Mouse (Mus musculus) heart, adult 8-10 months (tissue): ENCODE results near the gene Slc39a7. TPM values are rescaled to one million over a fixed set of nuclear protein-coding genes. Genes with fewer than 3 reads are reported as not detected.
"Not testable (repeated sequence)": the region's sequence is repeated elsewhere in the genome, so short reads cannot be mapped to it uniquely, and the experiment has no call there.

Experiments
- DNase-seq: peaks from one replicate; pipeline ENCODE4 v3.0.0; 2022; ENCODE audit warnings: low spot score
- microRNA-seq: library from miRNA; unstranded; fragments of <30 nt; microRNA quantifications from one replicate; pipeline ENCODE4 v1.2.0, GENCODE M21; 2022
- total RNA-seq, 4 experiments: library from RNA; stranded (reverse); gene quantifications; 2 replicates each; pipeline ENCODE4 v1.2.4; 2022

Gene Slc39a7
- total RNA-seq, 4 experiments from 2014 or later, result 64.1 to 79.1 (median 73.2) TPM

GRCm38 (mm10) chr17:34000150-34000537, 31.3 kb downstream of the Slc39a7 start, which contains the start of gene H2-K1:
H2-K1 (minus strand) TSS chr17:34000347.
- peak; percentile 96 for DNase-seq

GRCm38 (mm10) chr17:33999341-34000149, 31.9 kb downstream of the Slc39a7 start:
- no peak for DNase-seq

DNA sequence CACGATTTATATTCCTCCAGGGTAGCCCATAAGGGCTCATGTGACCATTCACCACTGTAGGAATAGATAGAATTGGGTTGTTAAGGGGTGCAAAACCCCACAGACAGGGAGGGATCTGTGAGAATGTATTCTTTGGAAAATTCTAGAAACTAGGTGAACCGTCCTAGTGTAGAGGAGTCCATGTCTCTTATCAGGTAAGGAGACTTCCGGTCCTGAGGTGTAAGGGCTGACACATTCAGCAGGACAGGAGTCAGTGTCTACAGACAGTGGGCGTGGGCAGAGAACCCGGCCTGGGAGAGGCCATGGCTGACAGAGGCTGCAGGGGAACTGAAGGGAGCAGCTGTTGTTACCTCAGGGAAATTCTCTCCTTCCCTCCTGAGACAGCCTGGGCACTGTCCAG, 32.8 kb downstream of the Slc39a7 start:
- DNase-seq, result not testable (repeated sequence)

DNA sequence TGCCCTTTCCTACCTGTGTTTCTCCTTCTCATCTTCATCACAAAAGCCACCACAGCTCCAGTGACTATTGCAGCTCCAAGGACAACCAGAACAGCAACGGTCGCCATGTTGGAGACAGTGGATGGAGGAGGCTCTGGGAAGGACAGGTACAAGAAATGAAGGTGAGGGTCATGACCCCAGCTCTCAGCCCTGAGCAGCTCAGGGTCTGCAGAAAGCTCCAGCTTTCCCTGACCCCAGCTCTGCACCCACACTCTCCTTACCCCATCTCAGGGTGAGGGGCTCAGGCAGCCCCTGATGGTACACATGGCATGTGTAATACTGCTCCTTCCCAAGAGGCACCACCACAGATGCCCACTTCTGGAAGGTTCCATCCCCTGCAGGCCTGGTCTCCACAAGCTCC, 34.5 kb downstream of the Slc39a7 start:
- DNase-seq, result not testable (repeated sequence)

GRCm38 (mm10) chr17:33995651-33996050, 35.8 kb downstream of the Slc39a7 start:
- no peak for DNase-seq

DNA sequence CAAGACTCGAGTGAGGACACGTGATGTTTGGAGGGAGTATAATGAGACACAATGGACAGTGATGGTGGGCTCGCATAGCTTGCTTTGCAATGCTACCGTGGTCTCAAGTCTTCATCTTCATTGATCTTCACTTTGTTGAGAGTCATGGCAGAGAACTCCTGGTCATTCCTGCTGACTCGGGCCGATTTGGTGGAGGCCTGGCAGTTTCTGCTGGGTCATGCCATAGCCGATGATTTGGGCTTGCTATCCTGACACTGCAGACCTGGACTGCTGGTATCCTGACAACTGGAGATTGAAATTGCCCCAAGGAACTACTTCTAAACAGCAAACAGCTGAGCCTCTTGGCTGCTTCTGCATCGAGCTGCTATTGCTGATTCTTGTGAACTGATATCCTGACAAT, 36.5 kb downstream of the Slc39a7 start:
- no peak for DNase-seq

GRCm38 (mm10) chr17:33991788-33992664, 39.5 kb downstream of the Slc39a7 start:
- DNase-seq, result peak; percentile 51

DNA sequence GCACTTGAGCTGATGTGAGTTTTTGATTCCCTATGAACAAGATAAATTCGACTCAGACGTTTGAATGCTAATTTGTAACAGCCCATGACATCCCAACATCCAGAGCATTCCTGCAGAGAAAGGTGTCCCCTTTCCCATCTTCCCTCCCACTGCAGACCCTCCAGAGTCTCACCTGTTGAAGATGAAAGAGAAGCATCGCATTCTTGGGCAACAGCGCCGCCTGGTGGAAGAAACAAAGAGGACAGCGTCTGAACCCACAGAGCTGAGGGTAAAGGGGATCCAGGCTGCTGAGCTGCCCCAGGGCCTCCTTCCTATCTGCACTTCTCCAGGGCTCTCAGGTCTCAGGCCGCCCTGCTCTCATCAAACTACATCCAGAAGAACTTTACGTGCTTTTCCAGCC, 49.3 kb downstream of the Slc39a7 start:
- DNase-seq, result peak; percentile 66

- DNase-seq, result peak; percentile 91
Observed at GRCm38 (mm10) chr17:33981192-33981909, 50.1 kb downstream of the Slc39a7 start.

- no peak for DNase-seq
Observed at GRCm38 (mm10) chr17:33980181-33981035, 51.1 kb downstream of the Slc39a7 start.

DNA sequence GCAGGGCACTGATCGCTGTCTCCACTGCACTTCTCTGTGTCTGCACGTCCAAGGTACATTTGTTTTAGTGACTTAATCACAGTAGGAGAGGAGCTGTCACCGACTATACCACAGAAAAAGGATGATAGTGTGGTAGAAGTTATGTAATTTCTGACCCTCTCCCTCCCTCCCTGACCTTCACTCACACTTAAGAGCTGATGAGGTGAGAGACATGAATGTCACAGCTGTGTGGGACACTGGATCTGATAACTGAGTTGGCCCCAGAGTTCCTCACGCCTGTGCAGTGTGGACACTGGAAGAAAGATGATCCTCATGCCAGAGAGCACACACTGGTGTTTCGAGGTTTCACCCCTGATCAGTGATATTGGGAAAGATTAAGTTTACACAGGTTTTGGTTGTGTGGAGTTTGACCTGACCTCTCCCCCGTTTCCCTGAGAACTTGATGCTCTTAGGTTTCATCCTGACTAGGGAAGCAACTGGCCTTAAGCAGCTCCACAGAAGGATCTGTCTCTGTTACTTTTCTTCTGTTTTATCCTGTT, 51.9 kb downstream of the Slc39a7 start:
- no peak for DNase-seq

DNA sequence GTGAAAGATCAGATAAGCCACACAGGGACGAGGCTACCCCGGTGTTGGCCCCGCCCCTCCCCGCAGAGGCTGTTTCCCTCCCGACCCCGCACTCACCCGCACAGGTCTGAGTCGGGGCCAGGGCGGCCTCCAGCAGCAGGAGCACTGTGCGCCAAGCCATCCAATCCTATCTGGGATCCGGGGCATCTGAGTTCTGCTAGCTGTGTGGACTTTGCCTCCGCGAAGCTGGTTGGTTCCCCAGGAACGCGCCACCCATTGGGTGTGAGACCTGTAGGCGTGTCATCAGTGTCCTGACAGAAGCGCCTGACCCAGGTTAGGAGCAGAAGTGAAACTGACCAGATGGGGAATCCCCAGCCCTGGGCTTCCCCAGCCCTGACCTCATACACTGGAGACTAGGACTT, 52.9 kb downstream of the Slc39a7 start:
- DNase-seq, result peak; percentile 90

Small RNA genes lying within 50 kb of the gene (microRNA-seq; reads per million reads assigned to microRNA genes)
- gene Mir219a-1 (not detected), gene Mir219c (not detected)

Other genes starting within 250 kb of the Slc39a7 start
- gene Angptl4, start 249.9 kb downstream of the Slc39a7 start, total RNA-seq, result 1 to 10 TPM; 2.9 to 9.8 (median 8.3) TPM
- gene Kank3, start 221.2 kb downstream of the Slc39a7 start, total RNA-seq, result 10 to 100 TPM; 44.4 to 64.9 (median 51.3) TPM
- 100 to 1,000 TPM; 691 to 822 (median 750) TPM for gene Rps28, start 207.1 kb downstream of the Slc39a7 start, total RNA-seq
- 100 to 1,000 TPM; 676 to 749 (median 700) TPM for gene Ndufa7, start 207.1 kb downstream of the Slc39a7 start, total RNA-seq
- 10 to 100 TPM; 28.9 to 33.6 (median 33.2) TPM for gene Cd320, start 188.6 kb downstream of the Slc39a7 start, total RNA-seq
- gene Gm7029, start 157.8 kb downstream of the Slc39a7 start, total RNA-seq, result not detected
- 1 to 10 TPM in 1 of 4 experiments, under 1 TPM in 3; 0.31 to 1.9 (median 0.51) TPM for gene Kifc1, start 141.0 kb downstream of the Slc39a7 start, total RNA-seq
- not detected for gene Platr17, start 126.5 kb downstream of the Slc39a7 start, total RNA-seq
- gene Daxx, start 122.3 kb downstream of the Slc39a7 start, total RNA-seq, result 10 to 100 TPM; 11.5 to 16.2 (median 13.7) TPM
- gene Tapbp, start 115.8 kb downstream of the Slc39a7 start, total RNA-seq, result 100 to 1,000 TPM in 2 of 4 experiments, 10 to 100 TPM in 2; 96.8 to 113 (median 105) TPM
- 10 to 100 TPM; 18.1 to 21.0 (median 19.3) TPM for gene Zbtb22, start 115.8 kb downstream of the Slc39a7 start, total RNA-seq
- gene Rgl2, start 102.1 kb downstream of the Slc39a7 start, total RNA-seq, result 10 to 100 TPM; 29.8 to 35.1 (median 34.1) TPM
- gene Pfdn6, start 91.3 kb downstream of the Slc39a7 start, total RNA-seq, result 10 to 100 TPM; 62.7 to 82.9 (median 71.1) TPM
- 10 to 100 TPM; 10.1 to 12.8 (median 11.6) TPM for gene Wdr46, start 91.0 kb downstream of the Slc39a7 start, total RNA-seq
- gene B3galt4, start 80.2 kb downstream of the Slc39a7 start, total RNA-seq, result 1 to 10 TPM in 3 of 4 experiments, under 1 TPM in 1; 0.89 to 2.6 (median 1.6) TPM
- 10 to 100 TPM; 35.6 to 45.0 (median 41.6) TPM for gene Vps52, start 75.9 kb downstream of the Slc39a7 start, total RNA-seq
- 100 to 1,000 TPM; 373 to 430 (median 408) TPM for gene Rps18, start 75.7 kb downstream of the Slc39a7 start, total RNA-seq
- 100 to 1,000 TPM; 111 to 163 (median 123) TPM for gene H2-K1, start 31.3 kb downstream of the Slc39a7 start, total RNA-seq
- gene Ring1, start 7.0 kb downstream of the Slc39a7 start, total RNA-seq, result 10 to 100 TPM; 11.9 to 18.1 (median 14.1) TPM
- 100 to 1,000 TPM; 134 to 149 (median 137) TPM for gene H2-Ke6, start 3.6 kb downstream of the Slc39a7 start, total RNA-seq
- gene Rxrb, start 130 bp upstream of the Slc39a7 start, total RNA-seq, result 10 to 100 TPM; 33.4 to 46.3 (median 42.3) TPM
- gene Col11a2, start 7.8 kb upstream of the Slc39a7 start, total RNA-seq, result 1 to 10 TPM in 3 of 4 experiments, under 1 TPM in 1; 0.87 to 1.3 (median 1.2) TPM
- under 1 TPM in 2 of 4 experiments, not detected in 2; 0.25 to 0.28 TPM for gene H2-Oa, start 60.7 kb upstream of the Slc39a7 start, total RNA-seq
- gene H2-DMa, start 87.9 kb upstream of the Slc39a7 start, total RNA-seq, result 1 to 10 TPM; 2.2 to 3.9 (median 3.7) TPM
- 10 to 100 TPM; 61.0 to 75.7 (median 69.8) TPM for gene Brd2, start 91.0 kb upstream of the Slc39a7 start, total RNA-seq
- gene H2-DMb2, start 111.6 kb upstream of the Slc39a7 start, total RNA-seq, result 1 to 10 TPM in 2 of 4 experiments, under 1 TPM in 2; 0.65 to 1.1 (median 0.97) TPM
- gene H2-DMb1, start 121.4 kb upstream of the Slc39a7 start, total RNA-seq, result 1 to 10 TPM; 1.8 to 3.0 (median 2.4) TPM
- 1 to 10 TPM; 4.4 to 5.6 (median 4.7) TPM for gene Tap1, start 155.9 kb upstream of the Slc39a7 start, total RNA-seq
- gene Psmb9, start 156.1 kb upstream of the Slc39a7 start, total RNA-seq, result 10 to 100 TPM in 2 of 4 experiments, 1 to 10 TPM in 2; 6.9 to 12.9 (median 8.7) TPM
- 10 to 100 TPM; 10.7 to 15.1 (median 12.8) TPM for gene Psmb8, start 166.0 kb upstream of the Slc39a7 start, total RNA-seq
- gene Tap2, start 171.8 kb upstream of the Slc39a7 start, total RNA-seq, result 10 to 100 TPM; 21.4 to 25.3 (median 24.6) TPM
- 1 to 10 TPM in 1 of 4 experiments, under 1 TPM in 3; 0.41 to 1.5 (median 0.51) TPM for gene H2-Ob, start 207.2 kb upstream of the Slc39a7 start, total RNA-seq
- 10 to 100 TPM; 13.2 to 19.1 (median 15.6) TPM for gene H2-Ab1, start 226.0 kb upstream of the Slc39a7 start, total RNA-seq